Mouse (Mus musculus) G1E (cell line): ENCODE measurements around the gene Cnot2.

Source experiments
- CTCF ChIP-seq: IDR thresholded peaks from 2 replicates; pipeline ENCODE4 v1.5.1; 2012; ENCODE audit warnings: low read depth, low read length, inconsistent platforms, mixed read lengths
- GATA2 ChIP-seq: IDR thresholded peaks from 2 replicates; pipeline ENCODE4 v1.6.1; 2012; ENCODE audit warnings: low read depth, low read length, inconsistent platforms, borderline replicate concordance
- POLR2AphosphoS5 ChIP-seq: IDR thresholded peaks from 2 replicates; pipeline ENCODE4 v1.6.1; 2012; ENCODE audit warnings: low read depth, low read length, inconsistent platforms; ENCODE audit not compliant: insufficient replicate concordance
- TAL1 ChIP-seq: conservative IDR thresholded peaks from 2 replicates; pipeline ENCODE4 v1.6.1; 2012; ENCODE audit warnings: low read depth, low read length, inconsistent platforms, mixed read lengths

GRCm38 (mm10) chr10:116531063-116531462 is 50.2 kb downstream of the Cnot2 start:
- TF ChIP-seq CTCF (no peak), TAL1 (no peak), GATA2 (no peak), POLR2AphosphoS5 (no peak)
